Mouse (Mus musculus): ENCODE data around the gene 6430550D23Rik. TPM values are rescaled to one million over a fixed set of nuclear protein-coding genes. Genes with fewer than 3 reads are reported as not detected.
"Not testable (repeated sequence)": the region's sequence is repeated elsewhere in the genome, so short reads cannot be mapped to it uniquely, and the experiment has no call there.

6430550D23Rik gene
- polyA plus RNA-seq, 1 experiment from 2014 or later: 0.93 TPM

- ATAC-seq (ENCODE audit: insufficient number of reproducible peaks, low FRiP score): no peak
- Histone ChIP-seq H3K27me3 (replicated peaks) (peaks cover 15% of the 10 kb centered on the region; the same call in 1 of the 2 replicates), H3K36me3 (no peaks in the 10 kb centered on the region), H3K9me3 (replicated peaks) (no peaks in the 10 kb centered on the region), H3K9ac (no peak overlapping the region), H3K4me2 (no peak overlapping the region), H3K4me1 (replicated peaks) (peaks cover 17% of the 10 kb centered on the region), H3K4me3 (no peak overlapping the region), H3K27ac (ENCODE audit: poor library complexity, severe bottlenecking) (no peak overlapping the region)
- WGBS: 87% methylated on average over 40 of the region's 40 CpGs
Observed at GRCm38 (mm10) chr2:155941697-155942442, 65.9 kb downstream of the 6430550D23Rik start.

GRCm38 (mm10) chr2:155940681-155941080, 67.1 kb downstream of the 6430550D23Rik start, which contains the start of gene Gm15557:
Gm15557 (plus strand) TSS chr2:155940728.
- Histone ChIP-seq H3K4me2 (no peak within 1 kb of the TSS), H3K9me3 (replicated peaks) (no peaks in the 10 kb centered on the region), H3K36me3 (no peaks in the 10 kb centered on the region), H3K4me1 (replicated peaks) (peaks cover 17% of the 10 kb centered on the region), H3K9ac (no peak within 1 kb of the TSS), H3K27me3 (replicated peaks) (0 out of 2 replicates have a peak, but pooled peaks cover 14% of the 10 kb centered on the region), H3K27ac (ENCODE audit: poor library complexity, severe bottlenecking) (no peak within 1 kb of the TSS), H3K4me3 (no peak within 1 kb of the TSS)
- ATAC-seq (ENCODE audit: insufficient number of reproducible peaks, low FRiP score): no peak
- WGBS: 83% methylated on average over 3 of the region's 3 CpGs

- no peaks in the 10 kb centered on the region for H3K36me3 ChIP-seq
- H3K27me3 ChIP-seq (replicated peaks): 0 out of 2 replicates have a peak, but pooled peaks cover 14% of the 10 kb centered on the region
- no peak for ATAC-seq (ENCODE audit: insufficient number of reproducible peaks, low FRiP score)
- 67% methylated on average over 7 of the region's 7 CpGs for WGBS
- no peak overlapping the region for H3K9ac ChIP-seq
- H3K4me3 ChIP-seq: no peak overlapping the region
- no peak overlapping the region for H3K27ac ChIP-seq (ENCODE audit: poor library complexity, severe bottlenecking)
- no peaks in the 10 kb centered on the region for H3K9me3 ChIP-seq (replicated peaks)
- H3K4me1 ChIP-seq (replicated peaks): peaks cover 16% of the 10 kb centered on the region
- no peak overlapping the region for H3K4me2 ChIP-seq
Observed at GRCm38 (mm10) chr2:155939897-155940529, 67.8 kb downstream of the 6430550D23Rik start.

GRCm38 (mm10) chr2:155929531-155930442, 78.0 kb downstream of the 6430550D23Rik start, which contains the start of gene Uqcc1:
Uqcc1 (minus strand) TSS chr2:155930310.
- Histone ChIP-seq H3K4me2 (peak within 1 kb of the TSS; percentile 76), H3K27ac (ENCODE audit: poor library complexity, severe bottlenecking) (peak within 1 kb of the TSS; percentile 89), H3K4me1 (replicated peaks) (peaks cover 14% of the 10 kb centered on the region), H3K9ac (peak within 1 kb of the TSS; percentile 70), H3K36me3 (peaks cover 12% of the 10 kb centered on the region), H3K27me3 (replicated peaks) (no peaks in the 10 kb centered on the region), H3K4me3 (peak within 1 kb of the TSS; percentile 75), H3K9me3 (replicated peaks) (0 out of 2 replicates have a peak, but pooled peaks cover 3% of the 10 kb centered on the region)
- ATAC-seq (ENCODE audit: insufficient number of reproducible peaks, low FRiP score): peak; percentile 89
- WGBS: under 1% methylated on average over 38 of the region's 38 CpGs

GRCm38 (mm10) chr2:155928711-155929345, 78.9 kb downstream of the 6430550D23Rik start:
- 0 out of 2 replicates have a peak overlapping the region, but pooled peaks have one; percentile 89 for H3K27ac ChIP-seq (ENCODE audit: poor library complexity, severe bottlenecking)
- peaks cover 21% of the 10 kb centered on the region for H3K36me3 ChIP-seq
- ATAC-seq (ENCODE audit: insufficient number of reproducible peaks, low FRiP score): no peak
- peak overlapping the region; percentile 75 for H3K4me3 ChIP-seq
- peak overlapping the region; percentile 70 for H3K9ac ChIP-seq
- peaks cover 14% of the 10 kb centered on the region for H3K4me1 ChIP-seq (replicated peaks)
- H3K27me3 ChIP-seq (replicated peaks): no peaks in the 10 kb centered on the region
- peak overlapping the region; percentile 76 for H3K4me2 ChIP-seq
- H3K9me3 ChIP-seq (replicated peaks): 0 out of 2 replicates have a peak, but pooled peaks cover 3% of the 10 kb centered on the region
- 79% methylated on average over 7 of the region's 7 CpGs for WGBS

- not testable (repeated sequence) for H3K27ac ChIP-seq (ENCODE audit: poor library complexity, severe bottlenecking); H3K9ac ChIP-seq; H3K27me3 ChIP-seq (replicated peaks); H3K9me3 ChIP-seq (replicated peaks); ATAC-seq (ENCODE audit: insufficient number of reproducible peaks, low FRiP score); H3K4me2 ChIP-seq; H3K4me1 ChIP-seq (replicated peaks); H3K4me3 ChIP-seq
- H3K36me3 ChIP-seq: peaks cover 37% of the 10 kb centered on the region
- 81% methylated on average over 5 of the region's 6 CpGs for WGBS
Observed at GRCm38 (mm10) chr2:155925213-155925612, 82.6 kb downstream of the 6430550D23Rik start.

Other genes with a start within 250 kb of the 6430550D23Rik start
- gene Mmp24, start 232.6 kb downstream of the 6430550D23Rik start, polyA plus RNA-seq (2016; fragmentation: Nextera tagmentation; extraction: Ambion mirVana): 0.05 TPM in 1 of 2 replicates, not detected in the other
- gene BC029722, start 188.6 kb downstream of the 6430550D23Rik start, polyA plus RNA-seq (2016; fragmentation: Nextera tagmentation; extraction: Ambion mirVana): 8.9 and 9.4 TPM in 2 replicates
- 110 and 116 TPM in 2 replicates for gene Eif6, start 181.1 kb downstream of the 6430550D23Rik start, polyA plus RNA-seq (2016; fragmentation: Nextera tagmentation; extraction: Ambion mirVana)
- 0.06 and 0.15 TPM in 2 replicates for gene Fam83c, start 173.1 kb downstream of the 6430550D23Rik start, polyA plus RNA-seq (2016; fragmentation: Nextera tagmentation; extraction: Ambion mirVana)
- gene Uqcc1, start 77.7 kb downstream of the 6430550D23Rik start, polyA plus RNA-seq (2016; fragmentation: Nextera tagmentation; extraction: Ambion mirVana): 96.6 and 110 TPM in 2 replicates
- not detected in 2 replicates for gene Gm15557, start 67.2 kb downstream of the 6430550D23Rik start, polyA plus RNA-seq (2016; fragmentation: Nextera tagmentation; extraction: Ambion mirVana)
- 0.36 and 0.42 TPM in 2 replicates for gene Gdf5, start 62.6 kb downstream of the 6430550D23Rik start, polyA plus RNA-seq (2016; fragmentation: Nextera tagmentation; extraction: Ambion mirVana)
- 10.7 and 13.0 TPM in 2 replicates for gene Cep250, start 51.5 kb downstream of the 6430550D23Rik start, polyA plus RNA-seq (2016; fragmentation: Nextera tagmentation; extraction: Ambion mirVana)
- 137 and 142 TPM in 2 replicates for gene Ergic3, start 68 bp upstream of the 6430550D23Rik start, polyA plus RNA-seq (2016; fragmentation: Nextera tagmentation; extraction: Ambion mirVana)
- gene Fer1l4, start 45.0 kb upstream of the 6430550D23Rik start, polyA plus RNA-seq (2016; fragmentation: Nextera tagmentation; extraction: Ambion mirVana): not detected in 2 replicates
- 3.1 and 3.3 TPM in 2 replicates for gene Spag4, start 57.2 kb upstream of the 6430550D23Rik start, polyA plus RNA-seq (2016; fragmentation: Nextera tagmentation; extraction: Ambion mirVana)
- gene Cpne1, start 104.0 kb upstream of the 6430550D23Rik start, polyA plus RNA-seq (2016; fragmentation: Nextera tagmentation; extraction: Ambion mirVana): 30.0 and 31.0 TPM in 2 replicates
- 26.2 and 26.9 TPM in 2 replicates for gene Rbm12, start 104.0 kb upstream of the 6430550D23Rik start, polyA plus RNA-seq (2016; fragmentation: Nextera tagmentation; extraction: Ambion mirVana)
- gene Gm28036, start 119.1 kb upstream of the 6430550D23Rik start, polyA plus RNA-seq (2016; fragmentation: Nextera tagmentation; extraction: Ambion mirVana): 19.1 and 21.0 TPM in 2 replicates
- 451 and 494 TPM in 2 replicates for gene Romo1, start 136.1 kb upstream of the 6430550D23Rik start, polyA plus RNA-seq (2016; fragmentation: Nextera tagmentation; extraction: Ambion mirVana)
- gene Nfs1, start 136.2 kb upstream of the 6430550D23Rik start, polyA plus RNA-seq (2016; fragmentation: Nextera tagmentation; extraction: Ambion mirVana): 55.5 and 55.8 TPM in 2 replicates
- 434 and 459 TPM in 2 replicates for gene Rbm39, start 172.3 kb upstream of the 6430550D23Rik start, polyA plus RNA-seq (2016; fragmentation: Nextera tagmentation; extraction: Ambion mirVana)
- gene Phf20, start 188.5 kb upstream of the 6430550D23Rik start, polyA plus RNA-seq (2016; fragmentation: Nextera tagmentation; extraction: Ambion mirVana): 52.5 and 54.5 TPM in 2 replicates